Mouse (Mus musculus) liver, embryonic 16.5 days (tissue): ENCODE measurements around the gene Gtf2h1. TPM values are rescaled to one million over a fixed set of nuclear protein-coding genes. Genes with fewer than 3 reads are reported as not detected.
A peak's percentile ranks its signal among the peaks of the same experiment; 100 is the strongest.
"Not testable (repeated sequence)": the region's sequence is repeated elsewhere in the genome, so short reads cannot be mapped to it uniquely, and the experiment has no call there.

Experiments
- ATAC-seq: fragments of 200-750 bp; cut with Nextera tagmentation; 2 replicates; pipeline ENCODE4 v1.8.0; 2017; ENCODE audit warnings: low read depth, mild to moderate bottlenecking, moderate number of reproducible peaks, moderate library complexity
- H3K27ac ChIP-seq: fragments of 300-500 bp; sonication (generic); 2 replicates; pipeline ENCODE4 v1.5.1; 2014; ENCODE audit warnings: mild to moderate bottlenecking, low read length
- H3K27me3 ChIP-seq: fragments of 300-500 bp; sonication (generic); 2 replicates; pipeline ENCODE4 v1.6.1; 2014; ENCODE audit warnings: low read depth, low read length, mixed read lengths; ENCODE audit not compliant: control insufficient read depth, insufficient read depth
- H3K36me3 ChIP-seq: fragments of 300-500 bp; sonication (generic); 2 replicates; pipeline ENCODE4 v1.6.1; 2014; ENCODE audit warnings: mild to moderate bottlenecking; ENCODE audit not compliant: control insufficient read depth, insufficient read depth
- H3K4me1 ChIP-seq: fragments of 300-500 bp; sonication (generic); 2 replicates; pipeline ENCODE4 v1.6.1; 2014; ENCODE audit warnings: low read depth, low read length, mixed read lengths; ENCODE audit not compliant: control insufficient read depth
- H3K4me2 ChIP-seq: fragments of 300-500 bp; sonication (generic); 2 replicates; pipeline ENCODE4 v1.6.1; 2014; ENCODE audit warnings: low read depth, low read length, mixed read lengths
- H3K4me3 ChIP-seq: fragments of 300-500 bp; sonication (generic); 2 replicates; pipeline ENCODE4 v1.5.1; 2014; ENCODE audit warnings: low read depth, mild to moderate bottlenecking, low read length
- H3K9ac ChIP-seq: fragments of 300-500 bp; sonication (generic); 2 replicates; pipeline ENCODE4 v1.6.1; 2014; ENCODE audit warnings: low read depth, low read length
- H3K9me3 ChIP-seq: fragments of 300-500 bp; sonication (generic); replicated peaks from 2 replicates; pipeline ENCODE4 v1.6.1; 2016; ENCODE audit warnings: low read length; ENCODE audit not compliant: control insufficient read depth
- WGBS: fragments of 180-500 bp; shearing (Covaris S2); extraction: QIAGEN DNeasy Blood & Tissue Kit; methylation state at CpG from one replicate; pipeline ENCODE4 v1.1.7; 2014; ENCODE audit not compliant: insufficient replicate concordance; 5-methylcytosine and 5-hydroxymethylcytosine counted together
- polyA plus RNA-seq: library from polyadenylated mRNA; unstranded; fragments of >200 nt; fragmentation: Nextera tagmentation; extraction: Ambion mirVana; gene quantifications from 2 replicates; pipeline ENCODE4 v1.2.1, GENCODE M21; 2015

Gene Gtf2h1
- polyA plus RNA-seq, 1 experiment from 2014 or later = 22.7 TPM

DNA sequence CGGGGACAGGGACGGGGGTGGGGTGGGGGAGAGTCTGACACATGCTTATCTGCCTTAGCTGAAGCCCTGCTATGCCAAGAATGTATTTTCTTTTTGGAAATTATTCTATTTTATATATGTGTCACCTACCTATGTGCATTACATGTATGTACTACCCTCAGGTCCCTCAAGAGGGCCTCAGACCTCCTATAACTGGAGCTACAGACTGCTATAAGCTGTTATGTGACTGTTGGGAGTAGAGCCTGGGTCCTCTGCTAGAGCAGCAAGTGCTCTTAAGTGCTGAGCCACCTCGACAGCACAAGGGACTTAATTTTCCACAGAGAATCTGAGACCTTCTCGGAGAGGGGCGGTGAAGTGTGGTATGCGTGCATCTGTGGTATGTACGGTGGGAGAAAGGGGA, 27.5 kb upstream of the Gtf2h1 start:
- Histone ChIP-seq H3K27ac (no peak overlapping the region), H3K36me3 (peaks cover 17% of the 10 kb centered on the region), H3K4me1 (no peaks in the 10 kb centered on the region), H3K4me3 (no peak overlapping the region), H3K9ac (no peak overlapping the region), H3K27me3 (no peaks in the 10 kb centered on the region), H3K4me2 (no peak overlapping the region), H3K9me3 (no peaks in the 10 kb centered on the region)
- no peak for ATAC-seq
- 86% methylated on average over 7 of the region's 7 CpGs for WGBS

DNA sequence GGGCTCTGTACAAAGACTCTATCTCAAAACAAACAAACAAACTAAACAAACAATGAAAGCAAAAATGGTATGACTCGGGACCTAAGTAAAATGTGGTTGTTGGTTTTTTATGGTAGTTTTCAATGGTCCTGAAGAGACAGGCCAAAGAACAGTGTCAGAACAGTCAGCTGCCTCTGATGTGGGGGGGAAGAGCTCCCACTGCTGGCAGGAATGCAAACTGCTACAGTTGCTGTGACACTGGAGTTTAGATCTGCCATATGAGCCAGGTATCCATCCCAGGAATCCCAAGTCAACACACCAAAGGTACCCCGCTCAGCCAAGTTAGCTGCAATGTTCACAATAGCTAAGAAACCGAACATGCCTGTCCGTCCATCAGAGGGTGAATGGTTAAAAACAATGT, 25.2 kb upstream of the Gtf2h1 start:
- 46% methylated on average over 4 of the region's 4 CpGs for WGBS
- Histone ChIP-seq H3K27me3 (no peaks in the 10 kb centered on the region), H3K9me3 (no peaks in the 10 kb centered on the region), H3K4me1 (no peaks in the 10 kb centered on the region), H3K9ac (no peak overlapping the region), H3K4me3 (no peak overlapping the region), H3K27ac (no peak overlapping the region), H3K4me2 (no peak overlapping the region), H3K36me3 (peaks cover 13% of the 10 kb centered on the region)
- ATAC-seq = no peak; the same call in 1 of the 2 replicates

DNA sequence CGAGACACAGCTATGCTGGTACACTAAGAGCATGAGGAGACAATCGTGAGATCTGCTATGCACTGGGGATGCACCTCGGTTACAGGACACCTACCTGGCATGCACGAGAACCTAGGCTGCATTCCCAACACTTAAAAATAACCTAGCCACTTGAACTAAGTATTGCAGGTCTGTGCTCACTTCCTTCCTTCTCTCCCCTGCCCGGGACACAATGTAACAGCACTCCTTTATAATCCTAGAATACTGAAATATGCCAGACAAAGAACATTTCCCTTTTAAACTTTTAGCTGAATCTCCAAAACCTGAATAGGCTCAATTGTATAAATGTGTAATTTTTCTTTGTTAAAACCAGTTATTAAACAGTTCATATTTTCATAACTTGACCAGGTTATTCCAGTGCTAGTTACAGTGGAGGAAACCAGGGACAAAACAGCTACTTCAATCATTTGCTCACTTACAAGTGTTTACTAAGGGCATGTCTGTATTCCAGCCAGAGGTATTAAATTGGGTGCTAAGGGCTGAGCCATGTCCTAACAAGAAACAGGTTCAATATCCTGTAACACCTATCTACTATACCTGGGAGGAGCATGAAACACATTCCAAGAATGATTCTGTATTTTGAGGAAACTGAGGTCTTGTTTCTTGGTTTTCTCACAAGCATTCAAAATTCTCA, 6.6 kb upstream of the Gtf2h1 start:
- peaks cover 3% of the 10 kb centered on the region for H3K4me1 ChIP-seq
- no peaks in the 10 kb centered on the region for H3K27me3 ChIP-seq
- H3K4me3 ChIP-seq = no peak overlapping the region
- H3K9me3 ChIP-seq = no peaks in the 10 kb centered on the region
- no peaks in the 10 kb centered on the region; the same call in 1 of the 2 replicates for H3K36me3 ChIP-seq
- H3K9ac ChIP-seq = no peak overlapping the region
- H3K27ac ChIP-seq = no peak overlapping the region
- no peak overlapping the region for H3K4me2 ChIP-seq
- 62% methylated on average over 5 of the region's 5 CpGs for WGBS
- no peak for ATAC-seq

DNA sequence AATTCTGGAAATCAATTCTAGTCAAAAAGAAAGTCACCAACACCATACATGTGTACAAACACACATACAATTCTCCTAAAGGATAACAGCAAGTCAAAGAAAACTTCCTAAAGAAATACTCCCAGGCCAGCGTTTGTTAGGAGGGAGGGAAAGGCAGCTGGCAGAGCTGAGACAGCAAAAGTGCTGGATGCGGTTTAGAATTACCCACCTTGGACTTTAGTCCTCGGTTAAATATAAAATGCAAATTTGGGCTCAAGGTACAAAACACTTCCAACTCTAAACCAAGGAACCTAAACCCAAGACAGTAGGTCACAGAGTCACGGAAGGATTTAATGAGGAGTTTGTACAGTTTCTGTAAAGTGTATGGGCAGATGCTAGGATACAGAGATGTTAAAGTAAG, 2.0 kb upstream of the Gtf2h1 start:
- H3K4me3 ChIP-seq = no peak overlapping the region
- H3K27ac ChIP-seq = no peak overlapping the region
- H3K4me2 ChIP-seq = no peak overlapping the region
- H3K36me3 ChIP-seq = no peaks in the 10 kb centered on the region
- peaks cover 20% of the 10 kb centered on the region for H3K4me1 ChIP-seq
- no peak overlapping the region for H3K9ac ChIP-seq
- H3K9me3 ChIP-seq = no peaks in the 10 kb centered on the region
- H3K27me3 ChIP-seq = no peaks in the 10 kb centered on the region
- WGBS = 66% methylated on average over 4 of the region's 4 CpGs
- no peak for ATAC-seq

DNA sequence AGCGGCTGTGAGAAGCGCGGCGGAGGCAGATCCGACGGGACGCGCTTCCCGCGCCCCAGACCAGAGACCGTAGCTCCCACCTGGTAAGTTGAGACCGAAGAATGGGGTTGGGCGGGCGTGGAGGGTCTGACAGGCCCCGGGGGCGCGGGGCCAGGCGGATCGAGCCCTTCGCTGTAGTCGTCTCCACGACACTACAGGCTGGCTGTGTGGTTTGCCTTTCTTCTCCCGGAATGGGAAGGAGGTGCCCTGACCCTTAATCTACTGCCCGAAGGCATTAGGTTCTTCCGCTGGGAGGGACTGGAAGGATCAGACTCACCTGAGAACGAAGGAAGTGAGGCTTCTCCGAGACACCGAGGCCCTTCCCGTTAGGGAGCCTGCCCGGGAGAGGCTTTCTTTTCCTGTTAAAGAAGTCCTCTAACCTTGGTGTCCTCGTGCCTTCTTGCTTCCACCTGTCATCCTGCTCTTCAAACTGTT, 340 bp downstream of the Gtf2h1 start:
- peaks cover 20% of the 10 kb centered on the region for H3K4me1 ChIP-seq
- WGBS = under 1% methylated on average over 31 of the region's 31 CpGs
- H3K9ac ChIP-seq = peak overlapping the region; percentile 86
- no peaks in the 10 kb centered on the region for H3K9me3 ChIP-seq
- peak overlapping the region; percentile 98 for H3K4me3 ChIP-seq
- peak overlapping the region; percentile 87 for H3K27ac ChIP-seq
- H3K36me3 ChIP-seq = no peaks in the 10 kb centered on the region; the same call in 1 of the 2 replicates
- ATAC-seq = peak; percentile 4
- H3K4me2 ChIP-seq = peak overlapping the region; percentile 96
- no peaks in the 10 kb centered on the region for H3K27me3 ChIP-seq

DNA sequence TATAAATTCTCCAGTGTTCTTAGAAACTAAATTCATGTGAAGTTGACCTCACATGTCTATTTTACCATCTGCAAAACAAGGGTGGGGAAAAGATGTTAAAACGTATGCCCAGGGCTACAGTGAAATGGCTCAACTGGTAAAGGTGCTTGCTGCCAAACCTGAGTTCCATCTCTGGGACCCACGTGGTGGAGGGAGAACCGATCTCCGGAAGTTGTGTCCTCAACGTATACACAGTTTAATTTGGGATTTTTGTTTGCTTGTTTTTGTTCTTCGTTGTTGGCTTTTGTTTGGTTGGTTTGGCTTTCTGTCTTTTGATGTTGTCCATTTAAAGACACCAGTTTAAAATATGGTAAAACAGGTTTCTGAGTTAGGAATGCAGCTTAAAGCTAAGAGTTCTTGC, 876 bp downstream of the Gtf2h1 start:
- Histone ChIP-seq H3K27me3 (no peaks in the 10 kb centered on the region), H3K4me3 (peak overlapping the region; percentile 98), H3K27ac (no peak overlapping the region), H3K4me2 (peak overlapping the region; percentile 96), H3K9me3 (no peaks in the 10 kb centered on the region), H3K9ac (peak overlapping the region; percentile 86), H3K4me1 (peaks cover 20% of the 10 kb centered on the region), H3K36me3 (no peaks in the 10 kb centered on the region; the same call in 1 of the 2 replicates)
- 24% methylated on average over 6 of the region's 6 CpGs for WGBS
- no peak for ATAC-seq

DNA sequence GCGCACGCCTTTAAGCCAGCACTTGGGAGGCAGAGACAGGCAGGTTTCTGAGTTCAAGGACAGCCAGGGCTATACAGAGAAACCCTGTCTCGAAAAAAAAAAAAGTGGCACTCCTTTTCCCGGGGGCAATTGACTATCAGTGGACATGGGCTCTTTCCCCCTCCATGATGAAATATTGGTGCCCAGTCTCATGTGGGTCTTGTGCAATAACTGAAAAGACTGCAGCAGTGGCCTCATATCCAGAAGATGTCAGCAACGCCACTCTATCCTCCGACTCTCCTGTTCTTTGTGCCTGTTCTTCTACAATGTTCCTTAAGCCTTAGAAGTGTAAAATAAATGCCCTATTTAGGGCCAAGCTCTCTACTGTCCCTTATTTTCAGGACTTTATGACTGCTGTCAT, 14.4 kb downstream of the Gtf2h1 start:
- Histone ChIP-seq H3K27me3 (no peaks in the 10 kb centered on the region), H3K4me1 (no peaks in the 10 kb centered on the region), H3K4me3 (no peak overlapping the region), H3K4me2 (no peak overlapping the region), H3K9ac (no peak overlapping the region), H3K9me3 (no peaks in the 10 kb centered on the region), H3K36me3 (peaks cover 49% of the 10 kb centered on the region), H3K27ac (no peak overlapping the region)
- no peak for ATAC-seq
- WGBS = 79% methylated on average over 6 of the region's 6 CpGs

DNA sequence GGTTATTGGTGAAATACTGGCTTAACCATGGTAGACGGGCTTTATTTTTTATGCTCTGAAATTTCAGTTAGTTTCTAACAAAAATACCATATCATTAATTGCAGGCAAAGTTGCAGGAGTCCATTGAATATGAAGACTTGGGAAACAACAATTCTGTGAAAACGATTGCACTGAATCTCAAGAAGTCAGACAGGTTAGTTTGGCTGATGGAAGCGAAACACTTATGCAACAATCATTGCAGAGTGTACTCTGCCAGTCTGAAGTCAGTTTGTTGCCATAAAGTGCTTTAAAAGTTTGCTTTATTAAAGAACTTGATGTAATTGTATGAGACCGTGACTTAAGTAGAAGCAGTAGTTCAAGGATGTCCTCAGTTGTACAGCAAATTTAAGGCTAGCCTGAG, 18.1 kb downstream of the Gtf2h1 start:
- Histone ChIP-seq H3K4me1 (no peaks in the 10 kb centered on the region), H3K9me3 (no peaks in the 10 kb centered on the region), H3K27me3 (no peaks in the 10 kb centered on the region), H3K36me3 (peaks cover 51% of the 10 kb centered on the region), H3K9ac (no peak overlapping the region), H3K27ac (no peak overlapping the region), H3K4me3 (no peak overlapping the region), H3K4me2 (no peak overlapping the region)
- WGBS = 78% methylated on average over 4 of the region's 4 CpGs
- ATAC-seq = no peak

DNA sequence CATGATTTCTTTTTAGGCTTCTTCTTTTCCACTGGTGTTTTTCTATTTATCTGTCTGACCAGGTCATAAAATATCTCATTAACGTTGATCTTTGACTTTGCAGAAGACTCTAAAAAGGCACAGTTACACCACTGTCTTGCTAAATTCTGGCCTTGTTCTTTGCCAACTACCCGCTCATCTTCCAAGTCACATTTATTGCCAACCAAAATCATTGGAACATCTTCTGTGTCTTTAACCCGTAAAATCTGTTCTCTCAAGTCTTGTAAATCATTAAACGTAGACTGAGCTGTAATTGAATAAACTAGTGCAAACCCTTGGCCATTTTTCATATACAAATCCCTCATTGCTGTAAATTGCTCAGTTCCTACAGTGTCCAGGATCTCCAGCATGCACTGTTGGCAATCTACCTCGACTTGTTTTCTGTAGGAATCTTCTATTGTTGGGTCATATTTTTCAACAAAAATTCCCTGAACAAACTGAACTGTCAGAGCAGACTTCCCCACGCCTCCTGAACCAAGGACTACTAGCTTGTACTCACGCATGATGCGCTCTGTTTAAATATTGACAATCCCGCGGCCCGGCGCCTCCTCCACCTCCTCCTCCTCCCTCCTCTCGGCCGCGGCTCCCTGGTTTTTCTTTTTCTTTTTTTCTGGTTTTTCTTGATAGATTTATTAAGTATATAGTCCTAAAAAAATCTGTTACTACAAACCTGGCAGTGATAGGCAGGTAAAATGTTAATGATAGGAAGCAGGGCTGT, 25.2 kb downstream of the Gtf2h1 start:
- not testable (repeated sequence) for H3K9me3 ChIP-seq, H3K27me3 ChIP-seq, H3K4me3 ChIP-seq, H3K4me1 ChIP-seq, H3K9ac ChIP-seq, H3K4me2 ChIP-seq
- H3K27ac ChIP-seq = peak overlapping the region; percentile 63
- ATAC-seq = peak; percentile 58; the same call in 1 of the 2 replicates
- 72% methylated on average over 15 of the region's 15 CpGs for WGBS
- peaks cover 41% of the 10 kb centered on the region for H3K36me3 ChIP-seq
